Mouse (Mus musculus) limb, embryonic 14.5 days (tissue): Measurements from ENCODE around the gene Pkd1. TPM values are rescaled to one million over a fixed set of nuclear protein-coding genes. Genes with fewer than 3 reads are reported as not detected.

Experiments
- ATAC-seq: fragments of 200-750 bp; cut with Nextera tagmentation; 2 replicates; pipeline ENCODE4 v1.8.0; 2017; ENCODE audit warnings: low read depth, moderate number of reproducible peaks, moderate TSS enrichment; ENCODE audit not compliant: low FRiP score
- DNase-seq: peaks from one replicate; pipeline ENCODE4 v3.0.0-alpha.2; 2015; ENCODE audit warnings: low spot score
- H3K27ac ChIP-seq: fragments of 300-500 bp; sonication (generic); replicated peaks from 2 replicates; pipeline ENCODE4 v1.5.1; 2014; ENCODE audit warnings: low read depth, mild to moderate bottlenecking, low read length, moderate library complexity, mixed read lengths
- H3K27me3 ChIP-seq: fragments of 300-500 bp; sonication (generic); 2 replicates; pipeline ENCODE4 v1.6.1; 2014; ENCODE audit warnings: low read length, mixed read lengths; ENCODE audit not compliant: control insufficient read depth, insufficient read depth
- H3K36me3 ChIP-seq: fragments of 300-500 bp; sonication (generic); 2 replicates; pipeline ENCODE4 v1.6.1; 2014; ENCODE audit warnings: mild to moderate bottlenecking, low read length, moderate library complexity, mixed read lengths; ENCODE audit not compliant: control insufficient read depth, insufficient read depth
- H3K4me1 ChIP-seq: fragments of 300-500 bp; sonication (generic); 2 replicates; pipeline ENCODE4 v1.6.1; 2014; ENCODE audit warnings: antibody characterized with exemption, low read length, mixed read lengths; ENCODE audit not compliant: control insufficient read depth, insufficient read depth
- H3K4me2 ChIP-seq: fragments of 300-500 bp; sonication (generic); replicated peaks from 2 replicates; pipeline ENCODE4 v1.6.1; 2014; ENCODE audit warnings: low read depth, mild to moderate bottlenecking, low read length, moderate library complexity; ENCODE audit not compliant: severe bottlenecking
- H3K4me3 ChIP-seq: fragments of 300-500 bp; sonication (generic); replicated peaks from 2 replicates; pipeline ENCODE4 v1.5.1; 2014; ENCODE audit warnings: low read length
- H3K9ac ChIP-seq: fragments of 300-500 bp; sonication (generic); 2 replicates; pipeline ENCODE4 v1.6.1; 2014; ENCODE audit warnings: mild to moderate bottlenecking, low read depth, low read length, moderate library complexity; ENCODE audit not compliant: severe bottlenecking
- H3K9me3 ChIP-seq: fragments of 300-500 bp; sonication (generic); 2 replicates; pipeline ENCODE4 v1.6.1; 2016; ENCODE audit warnings: low read length; ENCODE audit not compliant: control insufficient read depth
- POLR2A ChIP-seq: fragments of 200-500 bp; IDR thresholded peaks from 2 replicates; pipeline ENCODE4 v1.8.0; 2012; ENCODE audit warnings: inconsistent platforms, mild to moderate bottlenecking, moderate library complexity, borderline replicate concordance; ENCODE audit not compliant: insufficient read depth, insufficient read length; ENCODE audit errors: extremely low read depth
- WGBS: fragments of 180-500 bp; shearing (Covaris S2); extraction: QIAGEN DNeasy Blood & Tissue Kit; methylation state at CpG from one replicate; pipeline ENCODE4 v1.1.7; 2014; 5-methylcytosine and 5-hydroxymethylcytosine counted together
- polyA plus RNA-seq, 2 experiments: library from polyadenylated mRNA; depleted of rRNA in 1 of 2; stranded (reverse) in 1 of 2; unstranded in 1 of 2; fragments of >200 nt; fragmentation: Nextera tagmentation in 1 of 2; extraction: Ambion mirVana in 1 of 2; gene quantifications; 2 replicates each; pipeline versions ENCODE4 v1.2.1 to v1.2.3; 2012 to 2014

Pkd1 gene
- polyA plus RNA-seq, 2 experiments, result 50.5 to 73.6 TPM

GRCm38 (mm10) chr17:24639571-24639988, 89.9 kb downstream of the Pkd1 start:
- Histone ChIP-seq H3K36me3 (peaks cover 41% of the 10 kb centered on the region), H3K4me2 (peak overlapping the region; percentile 39), H3K9ac (peak overlapping the region; percentile 45; the same call in 1 of the 2 replicates), H3K4me3 (no peak overlapping the region), H3K9me3 (no peaks in the 10 kb centered on the region), H3K4me1 (peaks cover 36% of the 10 kb centered on the region), H3K27me3 (no peaks in the 10 kb centered on the region), H3K27ac (peak overlapping the region; percentile 94)
- DNase-seq, result peak; percentile 84
- peak; percentile 24; the same call in 1 of the 2 replicates for TF ChIP-seq POLR2A
- ATAC-seq, result peak; percentile 78
- 13% methylated on average over 5 of the region's 5 CpGs for WGBS

- H3K4me3 ChIP-seq, result no peak overlapping the region
- peaks cover 41% of the 10 kb centered on the region for H3K4me1 ChIP-seq
- 0 out of 2 replicates have a peak overlapping the region, but pooled peaks have one; percentile 45 for H3K9ac ChIP-seq
- 82% methylated on average over 7 of the region's 7 CpGs for WGBS
- peaks cover 41% of the 10 kb centered on the region for H3K36me3 ChIP-seq
- TF ChIP-seq POLR2A, result no peak
- ATAC-seq (no peak), DNase-seq (no peak)
- no peaks in the 10 kb centered on the region for H3K9me3 ChIP-seq
- no peaks in the 10 kb centered on the region for H3K27me3 ChIP-seq
- H3K27ac ChIP-seq, result peak overlapping the region; percentile 94
- no peak overlapping the region for H3K4me2 ChIP-seq
Observed at GRCm38 (mm10) chr17:24640119-24640518, 90.5 kb downstream of the Pkd1 start.

GRCm38 (mm10) chr17:24640581-24640980, 90.9 kb downstream of the Pkd1 start:
- Histone ChIP-seq H3K27ac (peak overlapping the region; percentile 94; the same call in 1 of the 2 replicates), H3K9ac (no peak overlapping the region), H3K36me3 (peaks cover 41% of the 10 kb centered on the region), H3K4me1 (peaks cover 41% of the 10 kb centered on the region), H3K4me3 (no peak overlapping the region), H3K27me3 (no peaks in the 10 kb centered on the region), H3K4me2 (no peak overlapping the region), H3K9me3 (no peaks in the 10 kb centered on the region)
- TF ChIP-seq POLR2A, result no peak
- ATAC-seq (no peak), DNase-seq (no peak)
- WGBS, result 97% methylated on average over 15 of the region's 15 CpGs

DNA sequence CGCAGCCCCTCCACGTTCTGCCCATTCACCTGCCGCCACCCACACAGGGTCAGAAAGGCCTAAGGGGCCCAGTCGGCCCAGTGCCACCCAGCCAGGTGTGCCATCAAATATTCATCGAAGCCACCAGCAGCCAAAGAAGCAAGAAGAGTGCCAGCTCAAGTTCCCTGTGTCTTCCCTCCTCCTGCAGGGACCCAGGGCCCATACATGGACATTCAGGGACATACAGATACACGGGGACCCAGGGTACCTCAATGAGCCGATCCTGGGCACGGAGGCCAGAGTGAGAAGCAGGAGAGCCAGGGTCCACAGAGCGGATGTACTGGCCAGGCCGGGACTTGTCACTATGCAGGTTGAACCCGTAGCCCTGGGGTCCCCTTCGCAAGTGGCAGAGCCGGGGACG, 92.3 kb downstream of the Pkd1 start:
- WGBS, result 94% methylated on average over 12 of the region's 14 CpGs
- Histone ChIP-seq H3K4me2 (no peak overlapping the region), H3K27me3 (no peaks in the 10 kb centered on the region), H3K27ac (no peak overlapping the region), H3K36me3 (peaks cover 52% of the 10 kb centered on the region), H3K9me3 (no peaks in the 10 kb centered on the region), H3K4me1 (peaks cover 41% of the 10 kb centered on the region), H3K9ac (no peak overlapping the region), H3K4me3 (no peak overlapping the region)
- ATAC-seq (no peak), DNase-seq (no peak)
- no peak for TF ChIP-seq POLR2A

DNA sequence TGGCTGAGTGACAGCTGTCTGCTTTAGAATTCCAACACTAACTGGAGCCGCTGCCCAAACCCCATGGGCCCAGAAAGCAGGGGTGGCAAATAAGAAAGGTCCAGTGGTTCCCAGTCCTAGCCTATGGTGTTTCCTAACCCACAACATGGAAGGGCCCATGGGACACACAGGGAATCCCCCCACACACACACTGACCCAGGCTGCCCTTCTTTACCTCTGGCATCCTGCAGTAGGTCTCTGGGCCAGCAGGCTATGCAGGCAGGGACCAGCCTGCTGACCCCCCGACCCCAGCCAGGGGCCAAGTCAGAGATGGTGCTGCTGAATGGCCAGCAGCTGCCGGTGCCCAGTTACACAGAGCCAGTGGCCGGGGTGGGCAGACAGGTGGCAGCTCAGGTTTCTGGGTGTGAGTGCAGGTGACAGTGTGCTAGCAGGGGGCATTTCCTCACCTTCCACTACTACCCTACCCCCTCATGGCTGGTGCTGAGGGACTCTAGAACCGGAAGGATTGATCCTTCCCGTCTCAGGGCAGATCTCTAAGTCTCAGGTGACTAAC, 93.2 kb downstream of the Pkd1 start:
- Histone ChIP-seq H3K27ac (no peak overlapping the region), H3K4me2 (no peak overlapping the region), H3K4me1 (peaks cover 41% of the 10 kb centered on the region), H3K27me3 (no peaks in the 10 kb centered on the region), H3K4me3 (no peak overlapping the region), H3K9ac (no peak overlapping the region), H3K9me3 (no peaks in the 10 kb centered on the region), H3K36me3 (peaks cover 57% of the 10 kb centered on the region)
- DNase-seq (no peak), ATAC-seq (no peak)
- TF ChIP-seq POLR2A, result no peak
- 67% methylated on average over 6 of the region's 6 CpGs for WGBS
